Mouse (Mus musculus) heart, postnatal 4 days (tissue): Measurements from ENCODE around the gene Arhgef17. TPM values are rescaled to one million over a fixed set of nuclear protein-coding genes. Genes with fewer than 3 reads are reported as not detected.

ENCODE experiments used
- DNase-seq: peaks from one replicate; pipeline ENCODE4 v3.0.0; 2021
- microRNA-seq, 2 experiments: library from miRNA; unstranded; fragments of <30 nt; microRNA quantifications; one replicate each; pipeline ENCODE4 v1.2.0; 2021 to 2022
- total RNA-seq, 2 experiments: library from RNA; stranded (reverse); gene quantifications; 2 replicates each; pipeline ENCODE4 v1.2.3; 2021

Arhgef17 gene
- total RNA-seq, 2 experiments from 2014 or later: 37.0 to 38.4 TPM

GRCm38 (mm10) chr7:100844385-100845025 is 87.4 kb downstream of the Arhgef17 start:
- DNase-seq: no peak

GRCm38 (mm10) chr7:100843866-100844265 is 88.0 kb downstream of the Arhgef17 start:
- no peak for DNase-seq

- no peak for DNase-seq
These were observed 89.7 kb downstream of the Arhgef17 start for GRCm38 (mm10) chr7:100842175-100842574.

GRCm38 (mm10) chr7:100841608-100842007 is 90.3 kb downstream of the Arhgef17 start:
- DNase-seq: no peak

- no peak for DNase-seq
These were observed 91.0 kb downstream of the Arhgef17 start for GRCm38 (mm10) chr7:100840906-100841305.

- DNase-seq: no peak
These were observed 92.1 kb downstream of the Arhgef17 start for GRCm38 (mm10) chr7:100839632-100840402.

GRCm38 (mm10) chr7:100837701-100838100 is 94.2 kb downstream of the Arhgef17 start:
- no peak for DNase-seq

- no peak for DNase-seq
These were observed 95.2 kb downstream of the Arhgef17 start for GRCm38 (mm10) chr7:100836657-100837056.

GRCm38 (mm10) chr7:100835711-100836110 is 96.2 kb downstream of the Arhgef17 start:
- no peak for DNase-seq

- DNase-seq: no peak
These were observed 96.7 kb downstream of the Arhgef17 start for GRCm38 (mm10) chr7:100835168-100835567.

- no peak for DNase-seq
These were observed 98.0 kb downstream of the Arhgef17 start for GRCm38 (mm10) chr7:100833859-100834258.

GRCm38 (mm10) chr7:100828549-100828948 is 103.4 kb downstream of the Arhgef17 start:
- DNase-seq: no peak

GRCm38 (mm10) chr7:100824661-100825060 is 107.2 kb downstream of the Arhgef17 start:
- DNase-seq: no peak

Small RNAs within 50 kb of the gene (microRNA-seq; reads per million reads assigned to microRNA genes)
- gene Mir3102: 165 to 225 reads per million in 2 experiments

Other genes with a start within 250 kb of the Arhgef17 start
- gene Fam168a, start 225.5 kb downstream of the Arhgef17 start, total RNA-seq: 10 to 100 TPM; 55.1 to 58.6 TPM
- 1 to 10 TPM; 5.6 to 6.4 TPM for gene Relt, start 68.7 kb downstream of the Arhgef17 start, total RNA-seq
- gene P2ry6, start 42.5 kb upstream of the Arhgef17 start, total RNA-seq: 1 to 10 TPM; 2.5 to 2.6 TPM
- 10 to 100 TPM; 10.6 to 12.2 TPM for gene P2ry2, start 80.8 kb upstream of the Arhgef17 start, total RNA-seq
- gene Fchsd2, start 160.8 kb upstream of the Arhgef17 start, total RNA-seq: 10 to 100 TPM; 20.4 to 22.1 TPM